Mouse (Mus musculus) right cerebral cortex, adult 2 months (tissue): ENCODE data around the gene Vgll1.

Experiments
- DNase-seq, 2 experiments: peaks; one replicate each; pipeline ENCODE4 v3.0.0; 2021 to 2022; ENCODE audit warnings: low spot score in 2 of 2

Vgll1 gene

GRCm38 (mm10) chrX:57087806-57088205 lies at the start of gene Vgll1:
Gene Vgll1 (plus strand): TSS chrX:57088106.
- no peak for DNase-seq

DNA sequence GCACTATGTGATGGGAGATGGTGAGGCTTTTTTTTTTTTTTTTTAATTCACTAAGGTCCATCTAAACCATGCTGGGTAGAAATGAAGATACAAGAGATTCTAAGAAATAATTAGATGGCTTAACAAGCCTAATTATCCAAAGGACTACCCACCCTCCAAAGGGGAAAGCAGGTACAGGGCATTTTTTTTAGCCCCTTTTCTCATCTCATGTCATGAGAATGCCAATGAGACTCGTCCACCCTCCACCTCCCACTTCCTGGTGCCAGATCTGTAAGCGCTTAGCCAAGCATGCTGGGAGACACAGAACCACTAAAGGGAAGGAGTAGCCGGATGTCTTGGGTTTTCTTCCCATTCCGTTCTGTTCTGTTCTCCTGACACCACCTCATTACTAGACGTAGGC lies 45.1 kb upstream of the Vgll1 start, which contains the start of gene Brs3:
Gene Brs3, plus strand, starts transcription at position 301 of the 400 bp plus-strand sequence.
- DNase-seq, result no peak

DNA sequence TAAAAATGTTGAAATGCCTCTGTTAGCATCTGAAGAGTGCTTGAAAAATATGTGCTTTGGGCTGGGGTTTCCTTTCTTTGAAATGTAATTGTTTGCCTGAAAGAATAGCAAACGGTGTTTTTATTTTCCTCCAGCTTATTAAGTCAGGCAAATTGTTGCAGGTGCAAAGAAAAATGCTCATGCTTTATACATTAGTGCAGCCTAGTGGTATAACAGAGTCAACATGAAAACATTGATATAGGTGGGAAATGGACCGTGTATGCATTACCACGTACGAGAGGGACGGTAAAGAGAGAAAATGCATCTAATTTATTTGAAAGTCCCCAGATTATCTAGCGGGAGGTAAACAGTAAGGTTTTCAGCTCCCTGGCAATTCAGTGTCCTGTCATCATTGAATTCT lies 44.0 kb upstream of the Vgll1 start:
- no peak for DNase-seq

- DNase-seq, result no peak
These were observed 35.1 kb upstream of the Vgll1 start for GRCm38 (mm10) chrX:57052848-57053173.

- peak; percentile 73 to 79 for DNase-seq
These were observed 34.5 kb upstream of the Vgll1 start, which contains the start of gene Htatsf1 for GRCm38 (mm10) chrX:57053174-57053992. Gene Htatsf1 (plus strand): TSS chrX:57053583.

DNA sequence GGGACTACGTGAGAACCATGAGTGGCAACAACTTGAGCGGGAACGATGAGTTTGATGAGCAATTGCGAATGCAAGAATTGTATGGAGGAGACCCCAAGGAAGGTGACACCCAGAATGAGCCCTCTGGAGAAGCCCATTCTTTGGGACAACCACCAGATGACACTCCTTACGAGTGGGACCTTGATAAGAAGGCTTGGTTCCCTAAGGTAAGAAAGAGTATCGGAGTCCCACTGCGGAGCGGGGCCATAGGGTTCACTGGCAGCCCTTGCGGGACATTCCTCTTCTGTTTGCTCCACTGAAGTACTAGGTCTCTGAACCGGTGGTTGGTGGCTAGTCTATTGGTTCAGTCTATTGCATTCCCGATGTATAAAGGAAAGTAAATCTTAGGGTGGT lies 33.9 kb upstream of the Vgll1 start:
- no peak for DNase-seq

DNA sequence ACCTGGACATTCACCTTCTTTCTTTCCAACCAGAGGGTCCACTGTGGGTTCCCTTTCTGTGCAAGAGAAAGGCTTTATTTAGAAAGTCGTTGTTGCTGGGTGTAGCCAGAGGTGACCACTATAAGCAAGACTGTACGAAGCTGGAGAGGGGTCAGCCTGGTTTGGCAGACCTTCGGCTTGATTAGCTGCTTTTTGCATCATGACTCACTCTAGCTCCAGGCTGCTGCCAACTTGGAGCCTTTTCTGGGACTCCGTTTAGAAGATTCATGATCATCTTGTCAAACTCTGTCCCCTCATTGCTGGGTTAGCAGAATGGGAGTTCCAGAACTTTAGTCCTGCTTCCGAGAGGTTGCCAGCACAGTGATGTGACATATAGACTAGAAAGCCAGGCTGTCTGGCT lies 6.4 kb upstream of the Vgll1 start:
- DNase-seq, result no peak

GRCm38 (mm10) chrX:57103415-57103814 lies 15.5 kb downstream of the Vgll1 start:
- DNase-seq, result no peak

GRCm38 (mm10) chrX:57106956-57107355 lies 19.1 kb downstream of the Vgll1 start:
- DNase-seq, result peak in 1 of 2 experiments; percentile 1

DNA sequence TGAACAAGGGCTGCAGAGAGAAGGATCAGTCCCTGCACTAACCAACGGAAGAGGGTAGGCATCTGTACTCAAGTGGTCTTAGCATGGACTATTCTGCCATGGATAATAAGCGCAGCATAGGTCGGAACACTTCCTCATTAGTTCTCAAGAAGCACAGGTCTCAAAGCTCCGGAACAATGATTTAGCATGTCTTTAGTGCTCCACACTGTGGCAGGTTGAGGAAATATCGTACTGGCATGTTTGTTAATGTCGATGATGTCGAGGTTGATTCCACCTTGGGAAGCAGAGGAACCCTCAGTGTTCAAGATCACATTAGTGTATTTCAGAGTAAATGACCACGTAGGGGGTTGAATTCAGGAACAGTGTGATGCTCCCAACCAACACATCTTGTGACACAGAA lies 30.2 kb downstream of the Vgll1 start:
- DNase-seq, result peak; percentile 1 to 4

- DNase-seq, result peak in 1 of 2 experiments; percentile 5
These were observed 32.9 kb downstream of the Vgll1 start for GRCm38 (mm10) chrX:57120768-57121167.

DNA sequence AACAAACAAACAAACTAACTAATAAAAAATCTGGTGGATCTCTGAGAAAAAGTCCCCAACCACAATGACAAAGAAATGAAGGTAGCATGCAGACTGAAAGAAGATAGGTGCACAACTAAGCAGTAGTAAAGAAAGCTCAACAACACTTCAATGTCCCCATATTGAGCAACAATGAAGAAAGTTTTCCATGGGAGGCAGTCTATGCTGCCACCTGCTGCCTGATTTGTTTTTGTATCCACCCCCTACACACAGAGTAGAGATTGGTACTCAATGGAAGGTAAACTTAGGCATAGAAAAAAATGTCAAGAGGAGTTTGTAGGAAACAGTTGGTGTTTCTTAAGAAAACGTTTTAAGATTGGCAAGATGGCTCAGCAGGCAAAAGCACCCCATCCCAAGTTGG lies 42.7 kb downstream of the Vgll1 start:
- no peak for DNase-seq

- no peak for DNase-seq
These were observed 49.7 kb downstream of the Vgll1 start for GRCm38 (mm10) chrX:57137627-57138026.

GRCm38 (mm10) chrX:57153520-57153919 lies 65.6 kb downstream of the Vgll1 start:
- DNase-seq, result no peak
